Mouse (Mus musculus): ENCODE measurements at regions not wholly inside any gene's neighbourhood (a gene's known extent, or its start where the extent isn't known, plus 50 kb on each side); places are given as distances from the start of the nearest gene placed in this dataset.

GRCm38 (mm10) chr15:87199641-87200040 lies 344.5 kb upstream of the Fam19a5 start:
- WGBS: 89% methylated on average over 8 of the region's 8 CpGs
- H3K9me3 ChIP-seq (replicated peaks): no peaks in the 10 kb centered on the region
- no peak overlapping the region for H3K4me3 ChIP-seq
- ATAC-seq: no peak
- no peak overlapping the region for H3K4me2 ChIP-seq
- no peak overlapping the region for H3K27ac ChIP-seq
- no peak overlapping the region for H3K9ac ChIP-seq
- no peaks in the 10 kb centered on the region for H3K27me3 ChIP-seq
- peaks cover 22% of the 10 kb centered on the region for H3K4me1 ChIP-seq
- no peaks in the 10 kb centered on the region for H3K36me3 ChIP-seq (ENCODE audit: poor library complexity, severe bottlenecking)

GRCm38 (mm10) chr15:87200282-87201048 lies 343.6 kb upstream of the Fam19a5 start:
- ATAC-seq: peak; percentile 65; the same call in 1 of the 2 replicates

GRCm38 (mm10) chr15:87201055-87201454 lies 343.0 kb upstream of the Fam19a5 start:
- Histone ChIP-seq H3K4me1 (peaks cover 21% of the 10 kb centered on the region), H3K9me3 (replicated peaks) (no peaks in the 10 kb centered on the region), H3K36me3 (ENCODE audit: poor library complexity, severe bottlenecking) (no peaks in the 10 kb centered on the region), H3K9ac (no peak overlapping the region), H3K27me3 (no peaks in the 10 kb centered on the region), H3K4me3 (no peak overlapping the region), H3K4me2 (0 out of 2 replicates have a peak overlapping the region, but pooled peaks have one; percentile 3), H3K27ac (peak overlapping the region; percentile 71; the same call in 1 of the 2 replicates)
- WGBS: 25% methylated on average over 7 of the region's 7 CpGs
- ATAC-seq: peak; percentile 33; the same call in 1 of the 2 replicates

More at GRCm38 (mm10) chr15:87200282-87201048, 343.6 kb upstream of the Fam19a5 start:
- no peak overlapping the region for H3K4me3 ChIP-seq
- H3K36me3 ChIP-seq (ENCODE audit: poor library complexity, severe bottlenecking): no peaks in the 10 kb centered on the region
- H3K4me1 ChIP-seq: peaks cover 22% of the 10 kb centered on the region
- WGBS: 54% methylated on average over 19 of the region's 19 CpGs
- H3K27ac ChIP-seq: peak overlapping the region; percentile 71; the same call in 1 of the 2 replicates
- H3K27me3 ChIP-seq: no peaks in the 10 kb centered on the region
- no peak overlapping the region for H3K9ac ChIP-seq
- no peaks in the 10 kb centered on the region for H3K9me3 ChIP-seq (replicated peaks)
- H3K4me2 ChIP-seq: 0 out of 2 replicates have a peak overlapping the region, but pooled peaks have one; percentile 3

GRCm38 (mm10) chr15:87229951-87230350 lies 314.1 kb upstream of the Fam19a5 start:
- H3K27me3 ChIP-seq: no peaks in the 10 kb centered on the region
- H3K9me3 ChIP-seq (replicated peaks): no peaks in the 10 kb centered on the region
- H3K4me1 ChIP-seq: no peaks in the 10 kb centered on the region
- no peak overlapping the region for H3K4me3 ChIP-seq
- ATAC-seq: no peak
- no peak overlapping the region for H3K4me2 ChIP-seq
- 73% methylated on average over 3 of the region's 3 CpGs for WGBS
- H3K27ac ChIP-seq: no peak overlapping the region
- H3K36me3 ChIP-seq (ENCODE audit: poor library complexity, severe bottlenecking): no peaks in the 10 kb centered on the region
- no peak overlapping the region for H3K9ac ChIP-seq

- Histone ChIP-seq H3K36me3 (ENCODE audit: poor library complexity, severe bottlenecking) (no peaks in the 10 kb centered on the region), H3K27me3 (no peaks in the 10 kb centered on the region), H3K9ac (no peak overlapping the region), H3K27ac (no peak overlapping the region), H3K4me1 (no peaks in the 10 kb centered on the region), H3K4me2 (no peak overlapping the region), H3K9me3 (replicated peaks) (no peaks in the 10 kb centered on the region), H3K4me3 (no peak overlapping the region)
- ATAC-seq: no peak
- WGBS: 69% methylated on average over 3 of the region's 3 CpGs
Observed at GRCm38 (mm10) chr15:87236096-87236495, 308.0 kb upstream of the Fam19a5 start.

- WGBS: 95% methylated on average over 11 of the region's 11 CpGs
- H3K4me1 ChIP-seq: no peaks in the 10 kb centered on the region
- no peak overlapping the region for H3K4me2 ChIP-seq
- H3K36me3 ChIP-seq (ENCODE audit: poor library complexity, severe bottlenecking): no peaks in the 10 kb centered on the region
- no peaks in the 10 kb centered on the region for H3K27me3 ChIP-seq
- no peak overlapping the region for H3K9ac ChIP-seq
- H3K9me3 ChIP-seq (replicated peaks): no peaks in the 10 kb centered on the region
- no peak overlapping the region for H3K27ac ChIP-seq
- no peak overlapping the region for H3K4me3 ChIP-seq
- no peak for ATAC-seq
Observed at GRCm38 (mm10) chr15:87239057-87239456, 305.0 kb upstream of the Fam19a5 start.

- Histone ChIP-seq H3K4me3 (no peak overlapping the region), H3K36me3 (ENCODE audit: poor library complexity, severe bottlenecking) (no peaks in the 10 kb centered on the region), H3K27ac (no peak overlapping the region), H3K4me1 (no peaks in the 10 kb centered on the region), H3K9me3 (replicated peaks) (no peaks in the 10 kb centered on the region), H3K9ac (no peak overlapping the region), H3K4me2 (no peak overlapping the region), H3K27me3 (no peaks in the 10 kb centered on the region)
- ATAC-seq: no peak
- 89% methylated on average over 6 of the region's 6 CpGs for WGBS
Observed at GRCm38 (mm10) chr15:87261497-87261896, 282.6 kb upstream of the Fam19a5 start.

- Histone ChIP-seq H3K4me3 (no peak overlapping the region), H3K9ac (no peak overlapping the region), H3K4me2 (no peak overlapping the region), H3K27me3 (no peaks in the 10 kb centered on the region), H3K36me3 (ENCODE audit: poor library complexity, severe bottlenecking) (no peaks in the 10 kb centered on the region), H3K27ac (no peak overlapping the region), H3K9me3 (replicated peaks) (no peaks in the 10 kb centered on the region), H3K4me1 (no peaks in the 10 kb centered on the region)
- ATAC-seq: no peak
Observed at GRCm38 (mm10) chr15:87264906-87265305, 279.2 kb upstream of the Fam19a5 start.

GRCm38 (mm10) chr15:87290987-87291529 lies 253.0 kb upstream of the Fam19a5 start:
- WGBS: 81% methylated on average over 7 of the region's 7 CpGs

GRCm38 (mm10) chr15:87319896-87320295 lies 224.2 kb upstream of the Fam19a5 start:
- H3K4me2 ChIP-seq: no peak overlapping the region
- H3K4me3 ChIP-seq: no peak overlapping the region
- no peak overlapping the region for H3K27ac ChIP-seq
- no peaks in the 10 kb centered on the region for H3K27me3 ChIP-seq
- no peaks in the 10 kb centered on the region for H3K4me1 ChIP-seq
- H3K36me3 ChIP-seq (ENCODE audit: poor library complexity, severe bottlenecking): no peaks in the 10 kb centered on the region
- H3K9me3 ChIP-seq (replicated peaks): no peaks in the 10 kb centered on the region
- no peak for ATAC-seq
- H3K9ac ChIP-seq: no peak overlapping the region

More at GRCm38 (mm10) chr15:87290987-87291529, 253.0 kb upstream of the Fam19a5 start:
- Histone ChIP-seq H3K4me2 (no peak overlapping the region), H3K4me1 (no peaks in the 10 kb centered on the region), H3K9me3 (replicated peaks) (no peaks in the 10 kb centered on the region), H3K27me3 (no peaks in the 10 kb centered on the region), H3K36me3 (ENCODE audit: poor library complexity, severe bottlenecking) (no peaks in the 10 kb centered on the region), H3K4me3 (no peak overlapping the region), H3K9ac (no peak overlapping the region), H3K27ac (no peak overlapping the region)
- ATAC-seq: no peak

- Histone ChIP-seq H3K4me1 (no peaks in the 10 kb centered on the region), H3K9ac (no peak overlapping the region), H3K27me3 (no peaks in the 10 kb centered on the region), H3K36me3 (ENCODE audit: poor library complexity, severe bottlenecking) (no peaks in the 10 kb centered on the region), H3K4me2 (no peak overlapping the region), H3K4me3 (no peak overlapping the region), H3K9me3 (replicated peaks) (no peaks in the 10 kb centered on the region), H3K27ac (no peak overlapping the region)
- 78% methylated on average over 12 of the region's 12 CpGs for WGBS
- no peak for ATAC-seq
Observed at GRCm38 (mm10) chr15:87321067-87321985, 222.8 kb upstream of the Fam19a5 start.

GRCm38 (mm10) chr15:87325389-87325788 lies 218.7 kb upstream of the Fam19a5 start:
- WGBS: 86% methylated on average over 5 of the region's 5 CpGs
- H3K9me3 ChIP-seq (replicated peaks): no peaks in the 10 kb centered on the region
- H3K9ac ChIP-seq: no peak overlapping the region
- no peak overlapping the region for H3K4me2 ChIP-seq
- ATAC-seq: no peak
- no peak overlapping the region for H3K4me3 ChIP-seq
- no peaks in the 10 kb centered on the region for H3K27me3 ChIP-seq
- H3K4me1 ChIP-seq: no peaks in the 10 kb centered on the region
- H3K36me3 ChIP-seq (ENCODE audit: poor library complexity, severe bottlenecking): no peaks in the 10 kb centered on the region
- no peak overlapping the region for H3K27ac ChIP-seq
